Mouse (Mus musculus) kidney, postnatal 0 days (tissue): ENCODE measurements around the gene Gm10147. TPM values are rescaled to one million over a fixed set of nuclear protein-coding genes. Genes with fewer than 3 reads are reported as not detected.
"Not testable (repeated sequence)": the region's sequence is repeated elsewhere in the genome, so short reads cannot be mapped to it uniquely, and the experiment has no call there.

Experiments used
- ATAC-seq: fragments of 200-750 bp; cut with Nextera tagmentation; replicated peaks from 2 replicates; pipeline ENCODE4 v1.8.0; 2017; ENCODE audit warnings: low read depth, moderate number of reproducible peaks, moderate TSS enrichment, moderate library complexity; ENCODE audit not compliant: low FRiP score
- DNase-seq: peaks from one replicate; pipeline ENCODE4 v3.0.0-alpha.2; 2016; ENCODE audit warnings: low spot score
- H3K27ac ChIP-seq: fragments of 300-500 bp; sonication (generic); 2 replicates; pipeline ENCODE4 v1.5.1; 2014; ENCODE audit warnings: mild to moderate bottlenecking
- H3K27me3 ChIP-seq: fragments of 300-500 bp; sonication (generic); 2 replicates; pipeline ENCODE4 v1.6.1; 2014; ENCODE audit warnings: low read length, mixed read lengths; ENCODE audit not compliant: insufficient read depth
- H3K36me3 ChIP-seq: fragments of 300-500 bp; sonication (generic); 2 replicates; pipeline ENCODE4 v1.6.1; 2014; ENCODE audit warnings: low read length, mixed read lengths; ENCODE audit not compliant: insufficient read depth
- H3K4me1 ChIP-seq: fragments of 300-500 bp; sonication (generic); replicated peaks from 2 replicates; pipeline ENCODE4 v1.6.1; 2014; ENCODE audit warnings: antibody characterized with exemption, low read length, mixed read lengths; ENCODE audit not compliant: insufficient read depth
- H3K4me2 ChIP-seq: fragments of 300-500 bp; sonication (generic); 2 replicates; pipeline ENCODE4 v1.6.1; 2014; ENCODE audit warnings: mild to moderate bottlenecking, low read length, moderate library complexity, mixed read lengths
- H3K4me3 ChIP-seq: fragments of 300-500 bp; sonication (generic); replicated peaks from 2 replicates; pipeline ENCODE4 v1.5.1; 2014; ENCODE audit warnings: low read depth, low read length
- H3K9ac ChIP-seq: fragments of 300-500 bp; sonication (generic); 2 replicates; pipeline ENCODE4 v1.6.1; 2014; ENCODE audit warnings: low read depth, low read length
- H3K9me3 ChIP-seq: fragments of 300-500 bp; sonication (generic); replicated peaks from 2 replicates; pipeline ENCODE4 v1.6.1; 2016; ENCODE audit warnings: low read length, inconsistent platforms, mixed read lengths
- WGBS: fragments of 180-500 bp; shearing (Covaris S2); extraction: QIAGEN DNeasy Blood & Tissue Kit; methylation state at CpG from one replicate; pipeline ENCODE4 v1.1.7; 2014; 5-methylcytosine and 5-hydroxymethylcytosine counted together
- microRNA-seq: library from miRNA; unstranded; fragments of <30 nt; microRNA quantifications from one replicate; pipeline ENCODE4, GENCODE M21; 2016
- polyA plus RNA-seq: library from polyadenylated mRNA; unstranded; fragments of >200 nt; fragmentation: Nextera tagmentation; extraction: Ambion mirVana; gene quantifications from 2 replicates; pipeline ENCODE4 v1.2.1, GENCODE M21; 2015

Gm10147 gene
- not detected in 2 replicates for polyA plus RNA-seq

GRCm38 (mm10) chrX:28607742-28608141, at the start of gene Gm10147:
Gene Gm10147, minus strand, starts transcription at chrX:28607842.
- H3K9ac ChIP-seq, ATAC-seq, H3K4me1 ChIP-seq, H3K4me3 ChIP-seq, H3K27me3 ChIP-seq, H3K4me2 ChIP-seq, H3K9me3 ChIP-seq, H3K36me3 ChIP-seq, DNase-seq, H3K27ac ChIP-seq: not testable (repeated sequence)
- WGBS: no CpG with 5 or more reads among the region's 7 CpGs

Small RNA genes lying within 50 kb of the gene (microRNA-seq; reads per million reads assigned to microRNA genes)
- gene Gm44499: not detected
